Mouse (Mus musculus): ENCODE measurements around the gene Hist1h2an. TPM values are rescaled to one million over a fixed set of nuclear protein-coding genes. Genes with fewer than 3 reads are reported as not detected.
A peak's percentile ranks its signal among the peaks of the same experiment; 100 is the strongest.
"Not testable (repeated sequence)": the region's sequence is repeated elsewhere in the genome, so short reads cannot be mapped to it uniquely, and the experiment has no call there.

Hist1h2an gene
- polyA plus RNA-seq (2015; fragmentation: Nextera tagmentation; extraction: Ambion mirVana): 2.5 and 10.7 TPM in 2 replicates

GRCm38 (mm10) chr13:21786899-21787629 is at the start of gene Hist1h2an, which contains the start of gene Hist1h2bp:
TSS of gene Hist1h2an (minus strand) at chr13:21787218.
TSS of gene Hist1h2bp (plus strand) at chr13:21787461.
- Histone ChIP-seq H3K4me2 (replicated peaks) (peak within 1 kb of the TSS; percentile 53), H3K4me3 (replicated peaks) (peak within 1 kb of the TSS; percentile 42), H3K9ac (peak within 1 kb of the TSS; percentile 31; the same call in 1 of the 2 replicates), H3K27ac (replicated peaks) (peak within 1 kb of the TSS; percentile 82), H3K4me1 (peaks cover 37% of the 10 kb centered on the region)
- not testable (repeated sequence) for H3K27me3 ChIP-seq; H3K9me3 ChIP-seq (replicated peaks); H3K36me3 ChIP-seq
- peak; percentile 94 for ATAC-seq (ENCODE audit: insufficient number of reproducible peaks, low FRiP score, low TSS enrichment, low read depth)
- under 1% methylated on average over 39 of the region's 63 CpGs for WGBS

DNA sequence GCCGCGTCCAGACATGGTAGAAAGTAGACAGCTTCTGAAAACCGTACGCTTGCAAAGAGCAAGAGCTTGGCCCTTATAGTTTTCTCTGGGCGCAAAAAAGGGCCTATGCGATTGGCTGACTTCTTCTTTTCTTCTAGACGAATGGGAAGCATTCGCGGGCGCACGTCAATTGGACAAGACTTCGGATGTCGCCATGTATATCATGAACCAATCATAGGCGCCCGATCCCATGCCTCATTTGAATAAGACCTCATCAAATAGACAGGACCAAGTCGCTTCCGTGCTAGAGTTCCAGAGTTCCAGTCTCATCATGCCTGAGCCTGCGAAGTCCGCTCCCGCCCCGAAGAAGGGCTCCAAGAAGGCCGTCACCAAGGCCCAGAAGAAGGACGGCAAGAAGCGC is 46.4 kb upstream of the Hist1h2an start, which contains the start of the genes Hist1h2ap and Hist1h2br:
Gene Hist1h2ap, minus strand, starts transcription at position 47 of the 400 bp plus-strand sequence.
Gene Hist1h2br, plus strand, starts transcription at position 283 of the 400 bp plus-strand sequence.
- H3K27ac ChIP-seq (replicated peaks); H3K36me3 ChIP-seq; H3K4me1 ChIP-seq; H3K9ac ChIP-seq; H3K9me3 ChIP-seq (replicated peaks); H3K27me3 ChIP-seq; H3K4me3 ChIP-seq (replicated peaks); H3K4me2 ChIP-seq (replicated peaks): not testable (repeated sequence)
- no CpG with 5 or more reads among the region's 24 CpGs for WGBS
- peak; percentile 93 for ATAC-seq (ENCODE audit: insufficient number of reproducible peaks, low FRiP score, low TSS enrichment, low read depth)

GRCm38 (mm10) chr13:21831418-21832394 is 44.7 kb upstream of the Hist1h2an start, which contains the start of gene Hist1h4n:
TSS of gene Hist1h4n (minus strand) at chr13:21832196.
- peak; percentile 87 for ATAC-seq (ENCODE audit: insufficient number of reproducible peaks, low FRiP score, low TSS enrichment, low read depth)
- H3K27me3 ChIP-seq; H3K9ac ChIP-seq; H3K36me3 ChIP-seq; H3K4me1 ChIP-seq; H3K27ac ChIP-seq (replicated peaks); H3K9me3 ChIP-seq (replicated peaks): not testable (repeated sequence)
- H3K4me2 ChIP-seq (replicated peaks): peak within 1 kb of the TSS; percentile 31; the same call in 1 of the 2 replicates
- peak within 1 kb of the TSS; percentile 25 for H3K4me3 ChIP-seq (replicated peaks)
- 0% methylated on average over 27 of the region's 58 CpGs for WGBS

GRCm38 (mm10) chr13:21830344-21830743 is 43.3 kb upstream of the Hist1h2an start:
- Histone ChIP-seq H3K27me3 (no peaks in the 10 kb centered on the region), H3K9ac (no peak overlapping the region), H3K4me1 (no peaks in the 10 kb centered on the region), H3K27ac (replicated peaks) (0 out of 2 replicates have a peak overlapping the region, but pooled peaks have one; percentile 11), H3K4me2 (replicated peaks) (no peak overlapping the region), H3K36me3 (no peaks in the 10 kb centered on the region; the same call in 1 of the 2 replicates), H3K9me3 (replicated peaks) (no peaks in the 10 kb centered on the region), H3K4me3 (replicated peaks) (no peak overlapping the region)
- 82% methylated on average over 10 of the region's 10 CpGs for WGBS
- ATAC-seq (ENCODE audit: insufficient number of reproducible peaks, low FRiP score, low TSS enrichment, low read depth): no peak

- no peak overlapping the region for H3K4me2 ChIP-seq (replicated peaks)
- no peak for ATAC-seq (ENCODE audit: insufficient number of reproducible peaks, low FRiP score, low TSS enrichment, low read depth)
- no peaks in the 10 kb centered on the region for H3K9me3 ChIP-seq (replicated peaks)
- no peak overlapping the region for H3K4me3 ChIP-seq (replicated peaks)
- 79% methylated on average over 3 of the region's 3 CpGs for WGBS
- H3K9ac ChIP-seq: no peak overlapping the region
- no peaks in the 10 kb centered on the region for H3K27me3 ChIP-seq
- no peak overlapping the region for H3K27ac ChIP-seq (replicated peaks)
- no peaks in the 10 kb centered on the region for H3K4me1 ChIP-seq
- H3K36me3 ChIP-seq: no peaks in the 10 kb centered on the region; the same call in 1 of the 2 replicates
Observed at GRCm38 (mm10) chr13:21828511-21828910, 41.5 kb upstream of the Hist1h2an start.

- not testable (repeated sequence) for H3K27ac ChIP-seq (replicated peaks); H3K27me3 ChIP-seq; H3K4me3 ChIP-seq (replicated peaks); ATAC-seq (ENCODE audit: insufficient number of reproducible peaks, low FRiP score, low TSS enrichment, low read depth); H3K9me3 ChIP-seq (replicated peaks); H3K4me1 ChIP-seq; H3K36me3 ChIP-seq; H3K4me2 ChIP-seq (replicated peaks); H3K9ac ChIP-seq
- 69% methylated on average over 8 of the region's 16 CpGs for WGBS
Observed at GRCm38 (mm10) chr13:21820082-21820890, 33.3 kb upstream of the Hist1h2an start.

GRCm38 (mm10) chr13:21812092-21812491 is 25.1 kb upstream of the Hist1h2an start:
- H3K36me3 ChIP-seq; H3K27me3 ChIP-seq; H3K4me1 ChIP-seq; H3K27ac ChIP-seq (replicated peaks); H3K9me3 ChIP-seq (replicated peaks); H3K9ac ChIP-seq: not testable (repeated sequence)
- 0% methylated on average over 14 of the region's 14 CpGs for WGBS
- H3K4me3 ChIP-seq (replicated peaks): peak overlapping the region; percentile 16; the same call in 1 of the 2 replicates
- ATAC-seq (ENCODE audit: insufficient number of reproducible peaks, low FRiP score, low TSS enrichment, low read depth): peak; percentile 44; the same call in 1 of the 2 replicates
- H3K4me2 ChIP-seq (replicated peaks): peak overlapping the region; percentile 40

- not testable (repeated sequence) for H3K27me3 ChIP-seq; H3K4me1 ChIP-seq; H3K36me3 ChIP-seq; H3K9me3 ChIP-seq (replicated peaks); H3K27ac ChIP-seq (replicated peaks); H3K9ac ChIP-seq
- ATAC-seq (ENCODE audit: insufficient number of reproducible peaks, low FRiP score, low TSS enrichment, low read depth): peak; percentile 67; the same call in 1 of the 2 replicates
- peak within 1 kb of the TSS; percentile 40 for H3K4me2 ChIP-seq (replicated peaks)
- H3K4me3 ChIP-seq (replicated peaks): peak within 1 kb of the TSS; percentile 16; the same call in 1 of the 2 replicates
- no CpG with 5 or more reads among the region's 24 CpGs for WGBS
Observed at GRCm38 (mm10) chr13:21811539-21811938, 24.5 kb upstream of the Hist1h2an start, which contains the start of gene Hist1h4m. TSS of gene Hist1h4m (plus strand) at chr13:21811746.

GRCm38 (mm10) chr13:21811074-21811473 is 24.1 kb upstream of the Hist1h2an start:
- not testable (repeated sequence) for H3K4me1 ChIP-seq; H3K9ac ChIP-seq; H3K9me3 ChIP-seq (replicated peaks); H3K27ac ChIP-seq (replicated peaks); H3K36me3 ChIP-seq; H3K4me2 ChIP-seq (replicated peaks); H3K27me3 ChIP-seq; H3K4me3 ChIP-seq (replicated peaks)
- 0 out of 2 replicates have a peak, but pooled peaks have one; percentile 23 for ATAC-seq (ENCODE audit: insufficient number of reproducible peaks, low FRiP score, low TSS enrichment, low read depth)
- no CpG with 5 or more reads among the region's 8 CpGs for WGBS

- not testable (repeated sequence) for H3K36me3 ChIP-seq; H3K4me3 ChIP-seq (replicated peaks); H3K4me1 ChIP-seq; H3K9ac ChIP-seq; H3K27me3 ChIP-seq; H3K9me3 ChIP-seq (replicated peaks); H3K4me2 ChIP-seq (replicated peaks); H3K27ac ChIP-seq (replicated peaks)
- no CpG with 5 or more reads among the region's 23 CpGs for WGBS
- ATAC-seq (ENCODE audit: insufficient number of reproducible peaks, low FRiP score, low TSS enrichment, low read depth): peak; percentile 96
Observed at GRCm38 (mm10) chr13:21810073-21810472, 23.1 kb upstream of the Hist1h2an start, which contains the start of the genes Hist1h2bq and Hist1h2ao. TSS of gene Hist1h2bq (minus strand) at chr13:21810197. TSS of gene Hist1h2ao (plus strand) at chr13:21810465.
